Mouse (Mus musculus) common myeloid progenitor, adult 5-6 weeks (primary cell): ENCODE measurements around the gene Epgn. TPM values are rescaled to one million over a fixed set of nuclear protein-coding genes. Genes with fewer than 3 reads are reported as not detected.

Experiments used
- ATAC-seq: replicated peaks from 2 replicates; pipeline ENCODE4 v1.8.0; 2016; ENCODE audit warnings: low read depth, mild to moderate bottlenecking, moderate TSS enrichment, inconsistent platforms; ENCODE audit not compliant: poor library complexity, severe bottlenecking
- total RNA-seq: library from RNA; stranded (forward); fragments of 200-1000, 187-1606 nt; gene quantifications from 2 replicates; pipeline ENCODE4 v1.2.3, GENCODE M21; 2017

Epgn gene
- total RNA-seq, 1 experiment from 2014 or later = not detected

DNA sequence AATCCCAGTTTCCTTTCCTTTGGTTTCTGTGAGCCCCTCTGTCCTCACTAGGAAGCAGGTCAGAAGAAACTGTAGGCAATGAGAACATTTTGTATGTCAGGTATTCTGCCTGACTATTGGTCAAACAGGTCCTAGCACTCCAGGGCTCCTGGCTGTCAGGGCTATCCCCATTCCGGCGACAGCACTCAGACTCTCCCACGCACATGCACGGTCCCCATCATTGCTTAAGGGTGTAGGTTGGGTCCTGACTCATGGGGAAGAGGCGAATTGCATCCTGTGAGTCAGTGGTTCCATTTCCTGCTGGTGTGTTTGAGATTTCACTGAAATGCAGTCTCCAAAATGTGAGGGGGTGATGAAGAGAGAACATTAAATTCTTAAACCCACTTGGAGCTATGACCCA lies 55.8 kb downstream of the Epgn start:
- no peak for ATAC-seq

Other genes starting within 250 kb of the Epgn start
- 0.05 TPM in 1 of 2 replicates, not detected in the other for gene Cxcl3, start 241.4 kb upstream of the Epgn start, total RNA-seq
- not detected in 2 replicates for gene Cxcl15, start 232.9 kb upstream of the Epgn start, total RNA-seq
- gene Cxcl1, start 136.2 kb upstream of the Epgn start, total RNA-seq = not detected in 2 replicates
- gene Cxcl2, start 123.6 kb upstream of the Epgn start, total RNA-seq = 36.0 and 36.3 TPM in 2 replicates
- gene Mthfd2l, start 96.3 kb upstream of the Epgn start, total RNA-seq = 26.4 and 31.0 TPM in 2 replicates
- gene Ereg, start 47.2 kb downstream of the Epgn start, total RNA-seq = not detected in 2 replicates
- gene Areg, start 112.1 kb downstream of the Epgn start, total RNA-seq = not detected in 2 replicates